Mouse (Mus musculus) heart, embryonic 16.5 days (tissue): Measurements from ENCODE around the gene Pwwp2a. TPM values are rescaled to one million over a fixed set of nuclear protein-coding genes. Genes with fewer than 3 reads are reported as not detected.
A peak's percentile ranks its signal among the peaks of the same experiment; 100 is the strongest.

ENCODE experiments used
- ATAC-seq: fragments of 200-750 bp; cut with Nextera tagmentation; replicated peaks from 2 replicates; pipeline ENCODE4 v1.8.0; 2017; ENCODE audit warnings: moderate number of reproducible peaks; ENCODE audit not compliant: insufficient read depth, low FRiP score; ENCODE audit errors: extremely low read depth
- H3K27ac ChIP-seq: fragments of 300-500 bp; sonication (generic); 2 replicates; pipeline ENCODE4 v1.5.1; 2014; ENCODE audit warnings: mild to moderate bottlenecking, low read length, control low read depth, moderate library complexity
- H3K27me3 ChIP-seq: fragments of 300-500 bp; sonication (generic); 2 replicates; pipeline ENCODE4 v1.6.1; 2014; ENCODE audit warnings: low read length, mixed read lengths; ENCODE audit not compliant: control insufficient read depth, insufficient read depth
- H3K36me3 ChIP-seq: fragments of 300-500 bp; sonication (generic); 2 replicates; pipeline ENCODE4 v1.6.1; 2014; ENCODE audit not compliant: control insufficient read depth, insufficient read depth
- H3K4me1 ChIP-seq: fragments of 300-500 bp; sonication (generic); 2 replicates; pipeline ENCODE4 v1.6.1; 2014; ENCODE audit warnings: low read length, mixed read lengths; ENCODE audit not compliant: control insufficient read depth, insufficient read depth
- H3K4me2 ChIP-seq: fragments of 300-500 bp; sonication (generic); 2 replicates; pipeline ENCODE4 v1.6.1; 2014; ENCODE audit warnings: low read depth, mild to moderate bottlenecking, control low read depth, low read length
- H3K4me3 ChIP-seq: fragments of 300-500 bp; sonication (generic); 2 replicates; pipeline ENCODE4 v1.5.1; 2014; ENCODE audit warnings: mild to moderate bottlenecking, control low read depth, low read length
- H3K9ac ChIP-seq: fragments of 300-500 bp; sonication (generic); 2 replicates; pipeline ENCODE4 v1.6.1; 2014; ENCODE audit warnings: low read length, control low read depth
- H3K9me3 ChIP-seq: fragments of 300-500 bp; sonication (generic); replicated peaks from 2 replicates; pipeline ENCODE4 v1.6.1; 2016; ENCODE audit warnings: low read length; ENCODE audit not compliant: control insufficient read depth
- WGBS: fragments of 180-500 bp; shearing (Covaris S2); extraction: QIAGEN DNeasy Blood & Tissue Kit; methylation state at CpG from one replicate; pipeline ENCODE4 v1.1.7; 2014; 5-methylcytosine and 5-hydroxymethylcytosine counted together
- polyA plus RNA-seq: library from polyadenylated mRNA; unstranded; fragments of >200 nt; fragmentation: Nextera tagmentation; extraction: Ambion mirVana; gene quantifications from 2 replicates; pipeline ENCODE4 v1.2.1, GENCODE M21; 2015

The Pwwp2a gene
- polyA plus RNA-seq, 1 experiment from 2014 or later = 15.5 TPM

DNA sequence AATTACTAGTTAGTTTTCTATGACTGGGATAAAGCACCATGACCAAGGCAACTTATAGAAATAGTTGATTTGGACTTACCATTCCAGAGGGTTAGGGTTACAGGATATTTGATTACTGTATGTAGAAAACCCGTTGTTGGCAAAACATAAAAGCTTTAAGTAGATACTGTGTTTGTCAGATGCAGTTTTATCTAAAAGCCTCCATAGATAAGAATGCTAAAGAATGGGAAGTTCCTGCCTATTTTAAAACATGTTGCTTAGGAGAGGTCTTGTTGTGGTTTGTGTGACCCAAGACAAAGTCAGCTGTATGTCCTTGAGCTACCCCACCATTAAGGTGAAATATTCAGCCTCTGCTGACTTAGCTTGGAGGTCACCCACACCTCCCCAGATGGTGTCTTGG lies 72.8 kb downstream of the Pwwp2a start:
- no peak overlapping the region for H3K4me3 ChIP-seq
- WGBS = 57% methylated on average over 1 of the region's 1 CpGs

DNA sequence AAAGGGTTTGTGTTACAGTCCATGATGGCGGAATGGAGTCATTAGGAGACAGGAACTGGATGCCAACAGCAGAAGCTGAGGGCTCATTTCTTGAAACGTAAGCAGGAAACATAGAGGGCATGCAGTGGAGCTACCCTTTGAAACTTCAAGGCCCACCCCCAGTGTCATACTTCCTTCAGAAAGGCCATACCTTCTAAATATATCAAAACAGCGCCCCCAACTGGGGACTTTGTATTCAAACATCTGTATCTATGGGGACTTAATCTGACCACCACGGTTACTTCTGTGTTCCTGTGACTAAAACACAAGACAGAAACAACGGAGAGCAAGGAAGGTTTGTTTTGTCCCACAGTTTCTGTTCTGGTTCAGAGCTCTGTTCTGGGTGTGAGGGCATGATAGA lies 73.6 kb downstream of the Pwwp2a start:
- H3K36me3 ChIP-seq = no peaks in the 10 kb centered on the region
- H3K9ac ChIP-seq = no peak overlapping the region
- 68% methylated on average over 5 of the region's 5 CpGs for WGBS
- no peak for ATAC-seq
- H3K27ac ChIP-seq = no peak overlapping the region
- H3K9me3 ChIP-seq = no peaks in the 10 kb centered on the region
- H3K27me3 ChIP-seq = no peaks in the 10 kb centered on the region
- H3K4me3 ChIP-seq = no peak overlapping the region
- H3K4me2 ChIP-seq = no peak overlapping the region
- no peaks in the 10 kb centered on the region for H3K4me1 ChIP-seq

More for the DNA sequence above, 72.8 kb downstream of the Pwwp2a start:
- ATAC-seq = no peak
- H3K9me3 ChIP-seq = no peaks in the 10 kb centered on the region
- H3K27ac ChIP-seq = no peak overlapping the region
- H3K4me2 ChIP-seq = no peak overlapping the region
- H3K27me3 ChIP-seq = no peaks in the 10 kb centered on the region
- no peak overlapping the region for H3K9ac ChIP-seq
- no peaks in the 10 kb centered on the region for H3K4me1 ChIP-seq
- H3K36me3 ChIP-seq = no peaks in the 10 kb centered on the region

DNA sequence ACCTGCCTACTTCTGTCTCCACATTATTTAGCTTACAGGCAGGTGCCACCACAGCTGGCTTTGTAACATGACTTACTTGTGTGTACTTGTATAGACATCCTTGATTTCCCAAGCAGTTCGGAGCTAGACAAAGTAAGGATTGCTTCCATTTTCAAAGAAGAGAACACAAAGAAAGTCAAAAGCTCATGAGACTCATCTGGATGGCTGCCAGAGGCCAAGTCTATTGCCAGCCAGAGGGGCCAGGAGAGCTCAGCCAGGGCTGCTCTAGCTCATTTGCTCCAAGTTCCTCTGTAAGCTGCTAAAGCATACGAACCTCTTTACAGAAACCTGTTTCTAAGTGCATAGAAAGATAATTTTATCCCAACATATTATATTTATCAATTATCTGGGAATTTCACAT lies 76.6 kb downstream of the Pwwp2a start:
- Histone ChIP-seq H3K4me2 (no peak overlapping the region), H3K27ac (no peak overlapping the region), H3K4me3 (no peak overlapping the region), H3K9ac (no peak overlapping the region), H3K36me3 (no peaks in the 10 kb centered on the region), H3K27me3 (no peaks in the 10 kb centered on the region), H3K9me3 (no peaks in the 10 kb centered on the region), H3K4me1 (no peaks in the 10 kb centered on the region)
- no peak for ATAC-seq
- WGBS = 53% methylated on average over 2 of the region's 2 CpGs

DNA sequence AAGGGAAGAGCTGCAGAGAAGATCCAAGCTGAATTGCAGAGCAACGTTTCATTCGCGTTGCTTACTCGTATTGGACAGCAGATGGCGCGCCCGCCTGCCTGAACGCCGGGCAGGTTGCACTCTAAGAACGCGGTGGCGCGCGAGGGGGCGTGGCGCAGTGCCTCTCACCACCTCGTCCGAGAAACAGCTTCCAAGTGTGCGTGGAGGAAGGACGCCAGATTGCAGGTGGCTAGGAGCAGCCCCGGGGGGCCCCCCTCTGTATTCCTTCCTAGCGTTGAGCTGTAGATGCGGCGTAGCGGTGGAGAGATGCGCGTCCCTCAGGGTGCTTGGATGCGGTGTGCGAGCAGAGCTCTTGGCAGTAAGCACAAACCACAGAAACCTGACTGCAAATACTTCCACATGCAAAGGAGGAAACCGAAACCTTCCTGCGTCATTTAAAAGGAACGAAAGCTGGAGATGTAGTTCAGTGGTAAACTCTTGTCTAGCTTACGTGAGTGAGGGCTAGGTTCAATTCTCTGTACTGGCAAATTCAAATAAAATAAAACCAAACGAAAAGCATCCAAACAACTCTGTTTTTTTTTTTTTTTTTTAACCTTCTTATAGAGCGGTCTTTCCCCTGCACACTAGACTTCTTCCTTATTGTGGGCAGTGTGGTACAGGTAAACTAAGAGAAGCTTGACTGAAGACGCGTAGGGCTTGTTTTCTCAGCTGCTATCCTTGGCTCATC lies 85.3 kb downstream of the Pwwp2a start:
- peak overlapping the region; percentile 79 for H3K4me2 ChIP-seq
- H3K27ac ChIP-seq = no peak overlapping the region
- peak overlapping the region; percentile 64 for H3K4me3 ChIP-seq
- 4% methylated on average over 37 of the region's 37 CpGs for WGBS
- ATAC-seq = peak; percentile 82
- H3K4me1 ChIP-seq = no peaks in the 10 kb centered on the region
- peak overlapping the region; percentile 53 for H3K9ac ChIP-seq
- no peaks in the 10 kb centered on the region for H3K36me3 ChIP-seq
- H3K9me3 ChIP-seq = no peaks in the 10 kb centered on the region
- no peaks in the 10 kb centered on the region for H3K27me3 ChIP-seq

DNA sequence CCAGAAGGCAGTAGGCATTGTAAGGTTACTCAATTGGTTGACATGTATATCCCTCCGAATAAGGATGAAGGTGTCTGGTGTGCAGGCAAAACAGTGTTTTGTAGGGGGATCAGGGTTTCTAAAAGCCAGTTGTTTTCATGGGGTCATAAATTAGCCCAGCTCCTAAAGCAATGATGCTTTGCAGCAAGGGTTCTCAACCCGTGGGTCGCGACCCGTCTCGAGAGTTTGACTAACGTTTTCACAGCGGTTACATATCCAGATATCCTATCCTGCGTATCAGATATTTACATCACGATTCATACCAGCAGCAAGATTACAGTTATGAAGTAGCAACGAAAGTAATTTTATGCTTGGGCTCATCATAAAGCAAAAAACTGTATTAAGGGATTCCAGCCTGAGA lies 86.0 kb downstream of the Pwwp2a start:
- ATAC-seq = no peak
- Histone ChIP-seq H3K9ac (no peak overlapping the region), H3K4me2 (peak overlapping the region; percentile 79; the same call in 1 of the 2 replicates), H3K9me3 (no peaks in the 10 kb centered on the region), H3K27me3 (no peaks in the 10 kb centered on the region), H3K36me3 (no peaks in the 10 kb centered on the region), H3K4me3 (no peak overlapping the region), H3K27ac (no peak overlapping the region), H3K4me1 (no peaks in the 10 kb centered on the region)
- 65% methylated on average over 11 of the region's 11 CpGs for WGBS

DNA sequence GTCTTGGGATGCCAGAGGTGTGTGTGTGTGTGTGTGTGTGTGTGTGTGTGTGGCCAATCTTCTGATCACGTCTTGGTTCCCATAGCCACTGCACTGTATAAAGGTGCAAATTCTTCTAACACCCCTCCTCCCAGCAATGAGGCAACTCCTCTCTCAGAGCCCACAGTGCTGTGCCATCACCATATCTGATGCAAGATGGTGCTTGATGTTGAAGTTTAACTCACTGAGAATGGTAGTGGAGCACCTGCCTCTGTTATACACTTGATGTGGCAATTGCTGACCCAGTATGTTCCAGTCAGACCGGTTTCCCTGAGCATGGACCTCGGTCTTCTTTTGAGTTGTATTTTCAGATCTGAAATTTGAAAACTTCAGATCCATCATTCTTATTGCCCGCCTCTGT lies 88.3 kb downstream of the Pwwp2a start:
- Histone ChIP-seq H3K36me3 (no peaks in the 10 kb centered on the region), H3K27ac (no peak overlapping the region), H3K4me1 (no peaks in the 10 kb centered on the region), H3K9ac (no peak overlapping the region), H3K4me2 (no peak overlapping the region), H3K9me3 (no peaks in the 10 kb centered on the region), H3K27me3 (peaks cover under 1% of the 10 kb centered on the region), H3K4me3 (no peak overlapping the region)
- 74% methylated on average over 4 of the region's 4 CpGs for WGBS
- no peak for ATAC-seq

Other genes with a start within 250 kb of the Pwwp2a start
- 37.6 and 40.5 TPM in 2 replicates for gene Slu7, start 248.3 kb upstream of the Pwwp2a start, polyA plus RNA-seq
- gene C1qtnf2, start 207.7 kb upstream of the Pwwp2a start, polyA plus RNA-seq = 6.2 and 6.3 TPM in 2 replicates
- gene Ccnjl, start 153.2 kb upstream of the Pwwp2a start, polyA plus RNA-seq = 19.5 and 20.4 TPM in 2 replicates
- 4.5 and 5.5 TPM in 2 replicates for gene 4933415A04Rik, start 95.0 kb upstream of the Pwwp2a start, polyA plus RNA-seq
- gene Fabp6, start 80.5 kb upstream of the Pwwp2a start, polyA plus RNA-seq = 18.3 TPM in 1 of 2 replicates, not detected in the other
- 50.1 and 54.9 TPM in 2 replicates for gene Ttc1, start 66.0 kb downstream of the Pwwp2a start, polyA plus RNA-seq
- 6.0 and 8.0 TPM in 2 replicates for gene Adra1b, start 219.2 kb downstream of the Pwwp2a start, polyA plus RNA-seq